Mouse (Mus musculus) neural tube, embryonic 13.5 days (tissue): Measurements from ENCODE around the gene Romo1. TPM values are rescaled to one million over a fixed set of nuclear protein-coding genes. Genes with fewer than 3 reads are reported as not detected.
"Not testable (repeated sequence)": the region's sequence is repeated elsewhere in the genome, so short reads cannot be mapped to it uniquely, and the experiment has no call there.

ENCODE experiments used
- ATAC-seq: fragments of 200-750 bp; cut with Nextera tagmentation; 2 replicates; pipeline ENCODE4 v1.8.0; 2017; ENCODE audit warnings: low read depth, mild to moderate bottlenecking, moderate TSS enrichment, moderate library complexity
- H3K27ac ChIP-seq: fragments of 300-500 bp; sonication (generic); replicated peaks from 2 replicates; pipeline ENCODE4 v1.5.1; 2015; ENCODE audit warnings: moderate library complexity, mild to moderate bottlenecking, inconsistent platforms
- H3K27me3 ChIP-seq: fragments of 300-500 bp; sonication (generic); 2 replicates; pipeline ENCODE4 v1.6.1; 2015; ENCODE audit warnings: mild to moderate bottlenecking, inconsistent platforms
- H3K36me3 ChIP-seq: fragments of 300-500 bp; sonication (generic); 2 replicates; pipeline ENCODE4 v1.6.1; 2015; ENCODE audit warnings: mild to moderate bottlenecking, inconsistent platforms
- H3K4me1 ChIP-seq: fragments of 300-500 bp; sonication (generic); replicated peaks from 2 replicates; pipeline ENCODE4 v1.6.1; 2015; ENCODE audit warnings: inconsistent platforms
- H3K4me2 ChIP-seq: fragments of 300-500 bp; sonication (generic); 2 replicates; pipeline ENCODE4 v1.6.1; 2015; ENCODE audit warnings: inconsistent platforms, mild to moderate bottlenecking, moderate library complexity
- H3K4me3 ChIP-seq: fragments of 300-500 bp; sonication (generic); 2 replicates; pipeline ENCODE4 v1.5.1; 2015; ENCODE audit warnings: mild to moderate bottlenecking, inconsistent platforms
- H3K9ac ChIP-seq: fragments of 300-500 bp; sonication (generic); 2 replicates; pipeline ENCODE4 v1.6.1; 2015; ENCODE audit warnings: moderate library complexity, mild to moderate bottlenecking, inconsistent platforms
- H3K9me3 ChIP-seq: fragments of 300-500 bp; sonication (generic); 2 replicates; pipeline ENCODE4 v1.6.1; 2016; ENCODE audit warnings: inconsistent platforms
- WGBS: fragments of 180-500 bp; shearing (Covaris S2); methylation state at CpG from one replicate; pipeline ENCODE4 v1.1.7; 2015; 5-methylcytosine and 5-hydroxymethylcytosine counted together
- polyA plus RNA-seq: library from polyadenylated mRNA; unstranded; fragments of >200 nt; fragmentation: Nextera tagmentation; extraction: Ambion mirVana; gene quantifications from 2 replicates; pipeline ENCODE4 v1.2.1, GENCODE M21; 2015

Gene Romo1
- 373 and 399 TPM in 2 replicates for polyA plus RNA-seq

- Histone ChIP-seq H3K4me3 (peak within 1 kb of the TSS; percentile 89), H3K9ac (peak within 1 kb of the TSS; percentile 89), H3K9me3 (no peaks in the 10 kb centered on the region), H3K4me2 (peak within 1 kb of the TSS; percentile 68), H3K4me1 (peaks cover 27% of the 10 kb centered on the region), H3K27me3 (no peaks in the 10 kb centered on the region), H3K36me3 (peaks cover 28% of the 10 kb centered on the region), H3K27ac (peak within 1 kb of the TSS; percentile 96)
- under 1% methylated on average over 70 of the region's 70 CpGs for WGBS
- ATAC-seq: peak; percentile 98
Measured at GRCm38 (mm10) chr2:156143953-156144724, at the start of gene Romo1, which contains the start of gene Nfs1. Gene Romo1 (plus strand): TSS chr2:156144039. Gene Nfs1 (minus strand): TSS chr2:156144186.

DNA sequence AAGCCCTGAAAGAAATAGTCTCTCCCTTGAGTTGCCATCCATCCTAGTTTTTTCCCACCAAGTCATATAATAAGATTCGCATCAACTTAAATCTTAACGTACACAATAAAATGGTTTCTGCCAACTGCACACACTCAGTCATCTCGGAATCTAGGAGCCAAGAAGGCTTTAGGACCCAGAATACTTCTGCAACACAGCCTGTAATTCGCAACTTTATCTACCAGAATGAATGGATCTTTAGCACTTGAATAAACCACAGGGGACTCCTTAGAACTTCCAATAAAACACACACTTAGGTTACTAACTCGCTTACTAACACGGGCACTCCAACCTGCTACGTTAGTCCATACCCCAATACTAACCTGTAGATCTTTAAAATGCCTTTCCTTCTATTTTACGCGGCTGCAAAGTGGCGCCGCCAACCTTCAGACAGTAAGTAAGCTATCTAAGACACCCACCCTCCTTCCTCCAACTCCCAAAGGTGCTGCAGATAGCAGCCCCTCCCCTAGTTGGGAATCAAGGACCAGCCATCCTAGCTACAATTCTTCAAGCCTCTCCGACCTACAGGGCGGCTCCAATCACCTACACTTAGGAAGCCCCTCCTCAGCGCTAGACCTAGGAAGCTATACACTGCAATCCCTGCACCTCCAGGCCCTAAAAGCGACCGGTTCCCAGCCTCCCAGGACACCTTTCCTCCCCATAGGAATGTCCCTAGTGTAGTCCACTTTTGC is 33.0 kb upstream of the Romo1 start:
- H3K27me3 ChIP-seq: no peaks in the 10 kb centered on the region
- no peaks in the 10 kb centered on the region for H3K9me3 ChIP-seq
- H3K4me1 ChIP-seq: peaks cover 41% of the 10 kb centered on the region
- peak overlapping the region; percentile 85 for H3K4me2 ChIP-seq
- peak overlapping the region; percentile 92 for H3K9ac ChIP-seq
- under 1% methylated on average over 16 of the region's 16 CpGs for WGBS
- ATAC-seq: peak; percentile 75
- H3K27ac ChIP-seq: peak overlapping the region; percentile 94
- H3K36me3 ChIP-seq: 0 out of 2 replicates have a peak, but pooled peaks cover 3% of the 10 kb centered on the region
- H3K4me3 ChIP-seq: peak overlapping the region; percentile 98

- Histone ChIP-seq H3K9ac (peak within 1 kb of the TSS; percentile 92), H3K36me3 (no peaks in the 10 kb centered on the region), H3K4me2 (peak within 1 kb of the TSS; percentile 85), H3K27ac (peak within 1 kb of the TSS; percentile 94), H3K4me1 (peaks cover 36% of the 10 kb centered on the region), H3K9me3 (no peaks in the 10 kb centered on the region), H3K27me3 (no peaks in the 10 kb centered on the region), H3K4me3 (peak within 1 kb of the TSS; percentile 98)
- ATAC-seq: peak; percentile 91
- 1% methylated on average over 73 of the region's 74 CpGs for WGBS
Measured at GRCm38 (mm10) chr2:156111358-156112079, 32.3 kb upstream of the Romo1 start, which contains the start of the genes Cpne1 and Rbm12. Gene Cpne1 (minus strand): TSS chr2:156111965. Gene Rbm12 (minus strand): TSS chr2:156111978.

GRCm38 (mm10) chr2:156112080-156112423 is 31.8 kb upstream of the Romo1 start:
- Histone ChIP-seq H3K4me3 (peak overlapping the region; percentile 98), H3K27ac (peak overlapping the region; percentile 94), H3K4me2 (peak overlapping the region; percentile 55), H3K4me1 (peaks cover 32% of the 10 kb centered on the region), H3K9ac (peak overlapping the region; percentile 92)
- 21% methylated on average over 5 of the region's 5 CpGs for WGBS
- not testable (repeated sequence) for ATAC-seq, H3K27me3 ChIP-seq, H3K9me3 ChIP-seq, H3K36me3 ChIP-seq

GRCm38 (mm10) chr2:156119566-156119965 is 24.3 kb upstream of the Romo1 start:
- Histone ChIP-seq H3K9me3 (no peaks in the 10 kb centered on the region), H3K9ac (no peak overlapping the region), H3K4me3 (no peak overlapping the region), H3K27ac (no peak overlapping the region), H3K27me3 (no peaks in the 10 kb centered on the region), H3K4me2 (no peak overlapping the region), H3K36me3 (peaks cover 18% of the 10 kb centered on the region), H3K4me1 (no peaks in the 10 kb centered on the region)
- ATAC-seq: no peak

GRCm38 (mm10) chr2:156123731-156124130 is 20.1 kb upstream of the Romo1 start:
- Histone ChIP-seq H3K4me2 (no peak overlapping the region), H3K9ac (no peak overlapping the region), H3K27me3 (no peaks in the 10 kb centered on the region), H3K4me3 (no peak overlapping the region), H3K9me3 (no peaks in the 10 kb centered on the region), H3K27ac (no peak overlapping the region), H3K4me1 (no peaks in the 10 kb centered on the region), H3K36me3 (peaks cover 37% of the 10 kb centered on the region)
- WGBS: 93% methylated on average over 5 of the region's 5 CpGs
- ATAC-seq: no peak

- Histone ChIP-seq H3K4me2 (no peak within 1 kb of the TSS), H3K9me3 (no peaks in the 10 kb centered on the region), H3K27me3 (no peaks in the 10 kb centered on the region), H3K27ac (no peak within 1 kb of the TSS), H3K4me3 (no peak within 1 kb of the TSS), H3K4me1 (no peaks in the 10 kb centered on the region), H3K36me3 (peaks cover 45% of the 10 kb centered on the region), H3K9ac (no peak within 1 kb of the TSS)
- 97% methylated on average over 5 of the region's 5 CpGs for WGBS
- ATAC-seq: no peak
Measured at GRCm38 (mm10) chr2:156126992-156127391, 16.8 kb upstream of the Romo1 start, which contains the start of gene Gm28036. Gene Gm28036 (minus strand): TSS chr2:156127092.

DNA sequence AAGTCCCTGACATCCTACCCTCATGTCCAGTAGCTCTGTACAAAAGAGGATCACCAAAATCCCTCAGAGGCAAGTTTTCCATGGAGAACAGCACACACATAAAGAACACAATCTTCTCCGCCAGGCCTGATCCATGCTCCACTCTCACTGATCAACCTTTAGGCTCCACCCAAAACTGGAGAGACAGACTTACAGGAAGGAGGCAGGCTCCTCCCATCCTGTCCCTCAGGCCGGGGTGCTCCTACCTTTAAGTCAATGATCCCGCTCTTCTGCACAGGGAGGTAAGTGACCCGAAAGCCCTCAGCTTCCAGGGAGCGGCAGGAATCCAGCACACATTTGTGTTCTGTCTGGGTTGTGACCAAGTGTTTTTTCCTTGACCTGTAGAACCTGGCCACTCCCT is 9.7 kb upstream of the Romo1 start:
- no peak for ATAC-seq
- H3K9me3 ChIP-seq: no peaks in the 10 kb centered on the region
- no peaks in the 10 kb centered on the region for H3K4me1 ChIP-seq
- H3K27me3 ChIP-seq: no peaks in the 10 kb centered on the region
- H3K4me2 ChIP-seq: no peak overlapping the region
- 92% methylated on average over 5 of the region's 5 CpGs for WGBS
- H3K27ac ChIP-seq: no peak overlapping the region
- no peak overlapping the region for H3K9ac ChIP-seq
- H3K36me3 ChIP-seq: peaks cover 28% of the 10 kb centered on the region
- no peak overlapping the region for H3K4me3 ChIP-seq

DNA sequence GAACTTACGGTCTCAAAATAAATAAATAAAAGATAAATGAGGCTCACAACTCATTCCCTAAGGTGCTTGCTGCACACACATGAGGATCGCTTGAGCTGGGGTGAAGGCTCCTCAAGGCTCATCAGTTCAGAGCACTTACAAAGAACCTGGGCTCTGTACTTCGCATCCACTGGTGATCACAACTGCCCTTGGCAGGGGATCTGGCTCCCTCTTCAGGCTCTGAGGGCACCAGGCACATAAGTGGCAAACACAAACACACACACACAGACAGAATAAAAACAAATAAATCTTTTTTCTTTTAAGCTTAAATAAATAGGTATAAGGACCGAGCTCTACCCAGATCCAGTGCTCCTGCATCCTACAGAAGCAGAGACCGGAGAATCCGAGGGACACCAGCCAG is 8.1 kb upstream of the Romo1 start:
- no peaks in the 10 kb centered on the region for H3K9me3 ChIP-seq
- peaks cover 28% of the 10 kb centered on the region for H3K36me3 ChIP-seq
- H3K27ac ChIP-seq: no peak overlapping the region
- H3K4me2 ChIP-seq: no peak overlapping the region
- H3K4me3 ChIP-seq: no peak overlapping the region
- WGBS: 90% methylated on average over 6 of the region's 6 CpGs
- H3K4me1 ChIP-seq: no peaks in the 10 kb centered on the region
- no peak for ATAC-seq
- no peak overlapping the region for H3K9ac ChIP-seq
- H3K27me3 ChIP-seq: no peaks in the 10 kb centered on the region

DNA sequence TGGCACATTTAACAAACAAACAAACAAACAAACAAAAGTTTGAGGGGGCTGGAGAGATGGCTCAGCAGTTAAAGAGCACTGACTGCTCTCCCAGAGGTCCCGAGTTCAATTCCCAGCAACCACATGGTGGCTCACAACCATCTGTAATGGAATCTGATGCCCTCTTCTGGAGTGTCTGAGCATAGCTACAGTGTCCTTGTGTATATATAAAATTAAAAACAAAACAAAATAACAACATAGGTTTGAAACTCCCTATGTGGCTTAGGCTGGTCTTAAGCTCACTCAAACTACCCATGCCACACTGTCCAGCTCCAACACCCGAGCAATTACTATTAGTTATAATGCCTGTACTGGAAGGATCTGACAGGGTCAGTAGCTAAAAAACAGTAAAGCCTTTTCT is 1.0 kb upstream of the Romo1 start:
- H3K27ac ChIP-seq: peak overlapping the region; percentile 96; the same call in 1 of the 2 replicates
- peak overlapping the region; percentile 89 for H3K9ac ChIP-seq
- no peak for ATAC-seq
- H3K4me1 ChIP-seq: peaks cover 27% of the 10 kb centered on the region
- H3K9me3 ChIP-seq: no peaks in the 10 kb centered on the region
- WGBS: 81% methylated on average over 2 of the region's 2 CpGs
- H3K4me2 ChIP-seq: peak overlapping the region; percentile 68
- peak overlapping the region; percentile 89 for H3K4me3 ChIP-seq
- H3K27me3 ChIP-seq: no peaks in the 10 kb centered on the region
- H3K36me3 ChIP-seq: peaks cover 15% of the 10 kb centered on the region

DNA sequence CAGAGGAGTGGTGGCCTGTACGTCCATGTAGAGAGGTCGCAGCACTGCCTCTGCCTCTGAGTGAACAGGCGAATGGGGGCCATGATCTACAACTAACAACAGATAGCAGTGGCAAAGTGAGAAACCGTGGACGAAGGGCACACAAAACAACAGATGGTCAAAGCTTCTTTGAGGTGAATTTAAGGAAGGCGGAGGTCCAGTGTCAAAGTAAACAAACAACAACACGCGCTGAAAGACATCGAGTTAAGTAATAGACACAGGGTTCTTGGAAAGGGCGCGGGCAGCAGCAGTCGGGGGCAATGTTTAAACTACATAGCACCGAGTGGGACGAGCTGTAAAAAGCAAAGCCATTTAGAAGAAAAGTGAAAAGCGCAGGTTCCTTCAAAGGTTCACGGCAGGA is 472 bp upstream of the Romo1 start:
- WGBS: 1% methylated on average over 16 of the region's 16 CpGs
- peaks cover 27% of the 10 kb centered on the region for H3K4me1 ChIP-seq
- H3K36me3 ChIP-seq: peaks cover 21% of the 10 kb centered on the region
- peak overlapping the region; percentile 89 for H3K9ac ChIP-seq
- peak overlapping the region; percentile 96 for H3K27ac ChIP-seq
- peak overlapping the region; percentile 89 for H3K4me3 ChIP-seq
- no peaks in the 10 kb centered on the region for H3K27me3 ChIP-seq
- no peak for ATAC-seq
- H3K9me3 ChIP-seq: no peaks in the 10 kb centered on the region
- H3K4me2 ChIP-seq: peak overlapping the region; percentile 68
